Mouse (Mus musculus) CD8-positive naive resting alpha-beta T cell, adult 57 days (primary cell): ENCODE data around the gene Majin. TPM values are rescaled to one million over a fixed set of nuclear protein-coding genes. Genes with fewer than 3 reads are reported as not detected.

ENCODE experiments used
- total RNA-seq: library from RNA; stranded (reverse); gene quantifications from one replicate; pipeline ENCODE4 v1.2.4, GENCODE M21; 2023

The Majin gene
- not detected for total RNA-seq

DNA sequence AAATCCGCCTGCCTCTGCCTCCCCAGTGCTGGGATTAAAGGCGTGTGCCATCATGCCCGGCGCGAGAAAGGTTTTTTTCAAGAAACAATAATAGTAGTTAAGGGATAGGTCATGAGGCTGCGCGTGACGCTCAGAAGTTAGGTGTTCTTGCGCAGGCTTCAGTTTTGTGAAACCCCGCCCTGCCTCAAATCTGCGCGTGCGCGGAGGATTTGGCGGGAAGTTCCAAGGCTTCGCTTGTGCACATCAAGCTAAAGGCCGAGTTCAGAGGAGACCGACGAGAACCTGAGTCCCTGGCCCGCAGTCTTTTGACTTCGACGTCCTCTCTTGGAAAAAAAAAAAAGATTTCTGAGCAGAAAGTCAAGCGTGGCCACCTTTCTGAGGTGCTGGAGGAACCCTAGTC lies at the start of gene Majin:
TSS of gene Majin (plus strand) at position 258 of the 400 bp plus-strand sequence.

DNA sequence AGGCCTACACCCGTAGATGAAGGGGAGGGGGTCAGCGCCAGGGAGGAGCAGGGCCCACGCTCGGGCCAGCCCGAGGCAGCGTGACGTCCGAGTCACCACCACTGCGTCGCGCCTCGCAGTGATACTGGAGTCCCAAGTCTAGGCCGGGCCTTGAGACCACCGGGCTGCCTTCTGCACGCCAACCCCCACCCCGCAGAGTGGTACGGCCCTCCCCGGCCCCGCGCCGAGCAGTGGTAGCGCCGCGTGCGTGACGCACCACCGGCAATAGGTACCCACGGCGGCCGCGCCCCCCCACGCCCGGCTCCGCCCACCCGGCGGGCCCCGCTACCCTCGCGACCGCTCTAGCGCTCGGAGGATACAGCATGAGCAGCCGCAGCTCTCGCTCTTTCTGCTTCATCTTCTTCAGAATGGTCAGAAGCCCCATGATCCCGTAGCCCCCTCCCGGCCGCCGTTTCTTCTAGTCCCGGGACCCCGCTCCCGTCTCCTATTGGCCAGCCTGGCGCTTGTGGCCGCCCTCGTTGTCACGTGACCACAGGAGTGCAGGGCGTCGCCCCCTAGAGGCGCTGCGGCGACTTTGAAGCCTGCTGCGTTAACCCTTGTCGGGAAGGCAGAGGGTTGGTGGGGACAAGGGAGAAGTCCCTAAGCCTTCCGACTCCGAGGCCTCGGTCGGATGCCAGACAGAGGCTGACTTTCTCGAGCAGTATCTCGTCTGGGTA lies 43.4 kb upstream of the Majin start, which contains the start of gene Batf2:
TSS of gene Batf2 (plus strand) at position 306 of the 716 bp plus-strand sequence.

DNA sequence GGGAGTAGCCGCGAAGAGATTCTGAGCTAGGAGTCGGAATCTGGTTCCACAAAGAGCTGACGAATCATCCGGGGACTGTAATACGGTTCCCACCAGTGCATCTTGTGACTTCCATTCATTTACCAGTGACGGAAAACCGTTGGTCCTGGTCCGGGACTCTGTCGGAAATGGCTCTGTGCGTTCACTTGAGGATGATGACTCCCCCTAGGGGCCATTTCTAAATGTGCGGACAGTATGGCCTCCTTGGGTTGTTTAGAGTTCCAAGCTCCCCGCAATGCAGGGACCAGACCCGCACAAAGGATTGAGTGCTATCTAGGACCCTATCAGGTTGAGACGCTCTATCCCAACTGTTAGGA lies 42.8 kb upstream of the Majin start, which contains the start of gene Arl2:
TSS of gene Arl2 (minus strand) at position 155 of the 356 bp plus-strand sequence.

DNA sequence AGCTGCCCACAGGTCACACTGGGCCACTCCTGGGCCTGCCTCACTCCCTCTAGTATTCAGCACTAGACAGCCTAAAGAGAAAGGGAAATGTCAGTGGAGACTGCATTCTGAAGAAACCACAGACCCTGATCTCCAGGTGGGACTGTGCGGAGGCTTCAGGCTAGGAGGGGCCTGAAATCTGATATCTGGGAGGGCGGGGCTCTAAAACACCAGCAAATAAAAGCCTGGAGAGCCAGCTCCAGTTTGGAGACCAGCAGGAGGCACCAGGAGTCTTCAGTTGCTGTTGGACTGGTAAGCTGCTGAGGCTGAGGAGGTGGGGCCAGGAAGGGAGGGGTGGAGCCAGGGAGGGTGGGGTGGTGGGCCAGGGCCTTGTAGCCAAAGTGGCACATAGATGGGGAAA lies 41.9 kb downstream of the Majin start, which contains the start of gene Gpha2:
TSS of gene Gpha2 (plus strand) at position 246 of the 400 bp plus-strand sequence.

DNA sequence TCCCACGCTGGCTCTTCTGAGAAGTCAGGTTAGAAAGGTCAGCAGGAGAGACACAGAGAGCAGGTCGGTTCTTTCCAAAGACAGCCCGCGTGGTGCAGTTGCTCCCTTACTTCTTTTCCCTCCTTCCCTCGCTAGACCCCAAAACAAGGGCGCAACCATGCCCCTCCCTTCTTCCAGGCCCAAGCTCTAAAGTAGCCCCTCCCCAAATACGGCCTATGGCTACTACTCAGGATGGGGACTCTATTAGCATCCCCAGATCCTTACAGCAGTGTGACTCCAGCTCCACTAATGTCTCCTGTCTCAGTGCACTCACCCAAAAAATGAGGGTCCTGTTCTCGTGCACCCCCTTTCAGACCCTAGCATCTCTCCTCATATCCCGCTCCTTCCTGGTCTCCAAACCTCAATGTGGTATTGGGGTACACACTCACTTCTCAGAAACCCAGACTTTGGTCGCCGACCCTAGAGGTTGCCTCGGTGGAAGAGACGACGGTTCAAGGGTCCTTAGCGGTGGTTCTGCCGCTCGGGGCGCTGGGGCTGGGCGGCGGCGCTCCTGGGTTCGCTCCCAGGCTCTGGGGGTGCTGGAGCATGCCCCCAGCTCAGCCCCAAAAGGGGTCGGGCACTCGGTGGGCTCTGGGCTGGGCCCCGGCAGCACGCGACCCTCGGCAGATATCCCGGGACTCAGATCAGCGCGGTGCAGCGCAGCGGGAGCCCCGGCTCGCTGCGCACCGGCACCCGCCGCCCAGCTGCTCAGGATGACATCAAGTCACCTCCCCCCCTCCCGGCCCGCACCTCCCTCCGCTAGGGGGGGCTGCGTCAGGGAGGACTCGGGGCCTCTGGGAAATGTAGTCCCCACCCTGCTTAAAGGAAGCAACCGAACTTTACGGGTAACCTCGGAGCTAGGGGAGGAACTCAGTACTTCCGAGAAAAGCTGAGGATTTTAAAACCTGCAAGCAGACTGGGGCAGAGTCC lies 51.2 kb downstream of the Majin start, which contains the start of gene Ppp2r5b:
TSS of gene Ppp2r5b (minus strand) at position 789 of the 969 bp plus-strand sequence.

DNA sequence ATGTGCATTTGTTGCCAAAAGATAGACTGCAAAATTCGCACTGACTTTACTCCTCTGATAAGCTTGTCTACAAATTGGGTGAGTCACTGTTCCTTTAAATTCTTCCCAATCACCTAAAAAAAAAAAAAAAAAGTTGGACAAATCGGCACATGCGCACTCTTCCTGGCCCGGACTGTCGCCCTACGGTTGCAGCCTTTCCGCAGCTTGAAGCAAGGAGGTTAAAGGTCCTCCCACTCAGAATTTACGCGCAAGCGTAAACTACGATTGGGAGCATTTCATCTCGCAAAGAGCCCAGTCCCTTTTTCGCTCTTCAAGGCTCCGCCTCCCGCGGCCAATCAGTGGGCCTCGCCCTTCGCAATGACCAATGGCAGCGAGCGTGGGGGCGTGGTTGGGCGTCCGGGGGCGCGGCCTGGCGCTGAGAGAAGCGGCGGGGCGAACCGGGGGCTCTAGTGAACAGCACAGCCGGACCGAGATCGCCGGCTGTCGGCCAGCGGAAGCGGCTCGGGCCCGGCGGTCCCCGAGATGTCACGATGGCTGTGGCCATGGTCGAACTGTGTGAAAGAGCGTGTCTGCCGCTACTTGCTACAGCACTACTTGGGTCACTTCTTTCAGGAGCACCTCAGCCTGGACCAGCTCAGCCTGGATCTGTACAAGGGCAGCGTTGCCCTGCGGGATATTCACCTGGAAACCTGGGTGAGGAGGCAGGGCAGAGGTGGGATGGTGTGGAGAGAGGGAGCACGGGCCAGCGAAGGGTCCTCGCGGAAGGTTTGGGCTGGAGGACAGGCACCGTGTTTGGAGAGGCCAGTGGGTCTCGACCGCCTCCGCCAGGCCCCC lies 57.3 kb downstream of the Majin start, which contains the start of gene Atg2a:
TSS of gene Atg2a (plus strand) at position 395 of the 834 bp plus-strand sequence.

Other genes with a start within 250 kb of the Majin start
- 63.5 TPM for gene Pola2, start 220.2 kb upstream of the Majin start, total RNA-seq
- not detected for gene Slc22a20, start 198.2 kb upstream of the Majin start, total RNA-seq
- 143 TPM for gene Capn1, start 168.5 kb upstream of the Majin start, total RNA-seq
- 46.9 TPM for gene Syvn1, start 137.8 kb upstream of the Majin start, total RNA-seq
- gene Mrpl49, start 126.6 kb upstream of the Majin start, total RNA-seq, result 18.0 TPM
- gene Fau, start 126.5 kb upstream of the Majin start, total RNA-seq, result 3,401 TPM
- 11.9 TPM for gene Znhit2, start 123.2 kb upstream of the Majin start, total RNA-seq
- gene Tm7sf2, start 116.0 kb upstream of the Majin start, total RNA-seq, result 18.8 TPM
- gene Vps51, start 107.2 kb upstream of the Majin start, total RNA-seq, result 110 TPM
- gene Tmem262, start 104.4 kb upstream of the Majin start, total RNA-seq, result not detected
- not detected for gene Gm28374, start 102.1 kb upstream of the Majin start, total RNA-seq
- 44.0 TPM for gene Zfpl1, start 99.4 kb upstream of the Majin start, total RNA-seq
- gene Cdca5, start 99.4 kb upstream of the Majin start, total RNA-seq, result 0.89 TPM
- gene AC131692.1, start 90.0 kb upstream of the Majin start, total RNA-seq, result not detected
- gene Naaladl1, start 78.6 kb upstream of the Majin start, total RNA-seq, result not detected
- 9.6 TPM for gene Sac3d1, start 65.7 kb upstream of the Majin start, total RNA-seq
- gene Snx15, start 56.1 kb upstream of the Majin start, total RNA-seq, result 32.0 TPM
- not detected for gene Batf2, start 43.4 kb upstream of the Majin start, total RNA-seq
- gene Arl2, start 42.8 kb upstream of the Majin start, total RNA-seq, result 26.0 TPM
- gene Gpha2, start 42.0 kb downstream of the Majin start, total RNA-seq, result not detected
- gene Ppp2r5b, start 51.5 kb downstream of the Majin start, total RNA-seq, result 21.7 TPM
- gene Atg2a, start 57.3 kb downstream of the Majin start, total RNA-seq, result 156 TPM
- 86.5 TPM for gene Ehd1, start 92.3 kb downstream of the Majin start, total RNA-seq
- gene Cdc42bpg, start 122.1 kb downstream of the Majin start, total RNA-seq, result 9.1 TPM
- gene Men1, start 150.6 kb downstream of the Majin start, total RNA-seq, result 46.4 TPM
- 585 TPM for gene Map4k2, start 156.7 kb downstream of the Majin start, total RNA-seq
- gene Sf1, start 179.3 kb downstream of the Majin start, total RNA-seq, result 936 TPM
- gene Pygm, start 200.0 kb downstream of the Majin start, total RNA-seq, result 20.2 TPM
- 721 TPM for gene Rasgrp2, start 215.0 kb downstream of the Majin start, total RNA-seq
- gene Nrxn2, start 234.3 kb downstream of the Majin start, total RNA-seq, result 0.49 TPM